Mouse (Mus musculus) bone marrow, adult 2 months (tissue): Measurements from ENCODE around the gene Vstm4. TPM values are rescaled to one million over a fixed set of nuclear protein-coding genes. Genes with fewer than 3 reads are reported as not detected.

Experiments used
- H3K27ac ChIP-seq: fragments of 200-500 bp; 2 replicates; pipeline ENCODE4 v1.5.1; 2012; ENCODE audit warnings: low read depth, mild to moderate bottlenecking, control low read depth, inconsistent platforms, low read length; ENCODE audit not compliant: control insufficient read depth, poor library complexity, insufficient read depth
- H3K4me1 ChIP-seq: fragments of 200-500 bp; 2 replicates; pipeline ENCODE4 v1.6.1; 2011; ENCODE audit warnings: low read length; ENCODE audit not compliant: control insufficient read depth, insufficient read depth
- H3K4me3 ChIP-seq: fragments of 200-500 bp; replicated peaks from 2 replicates; pipeline ENCODE3; 2011; ENCODE audit warnings: mild to moderate bottlenecking, low read depth, low read length, control low read depth; ENCODE audit not compliant: control insufficient read depth
- CTCF ChIP-seq: fragments of 200-500 bp; IDR thresholded peaks from 2 replicates; pipeline ENCODE4 v1.5.1; 2011; ENCODE audit warnings: low read length, control low read depth; ENCODE audit not compliant: control insufficient read depth, insufficient read depth
- POLR2A ChIP-seq: fragments of 200-500 bp; IDR thresholded peaks from 2 replicates; pipeline ENCODE4 v1.6.1; 2011; ENCODE audit warnings: low read depth, mild to moderate bottlenecking, control low read depth, low read length, borderline replicate concordance; ENCODE audit not compliant: control insufficient read depth
- WGBS: fragments of 180-500 bp; shearing (Covaris S2); methylation state at CpG from one replicate; pipeline ENCODE4 v1.1.7; 2018; 5-methylcytosine and 5-hydroxymethylcytosine counted together
- polyA plus RNA-seq: library from polyadenylated mRNA; stranded (reverse); fragments of >200 nt; gene quantifications from 2 replicates; pipeline ENCODE4 v1.2.4, GENCODE M21; 2011; ENCODE audit warnings: low replicate concordance; ENCODE audit not compliant: missing spikeins, insufficient read depth, insufficient read length

Vstm4 gene
- polyA plus RNA-seq, 1 experiment = 2.9 TPM

- Histone ChIP-seq H3K4me1 (peaks cover 4% of the 10 kb centered on the region), H3K4me3 (no peak overlapping the region), H3K27ac (no peak overlapping the region)
- 19% methylated on average over 3 of the region's 3 CpGs for WGBS
- no peak for TF ChIP-seq POLR2A
- no peak for TF ChIP-seq CTCF
Observed at GRCm38 (mm10) chr14:32823861-32824260, 32.7 kb upstream of the Vstm4 start.

GRCm38 (mm10) chr14:32824267-32825150 is 32.0 kb upstream of the Vstm4 start:
- Histone ChIP-seq H3K27ac (no peak overlapping the region), H3K4me3 (no peak overlapping the region), H3K4me1 (peaks cover 4% of the 10 kb centered on the region)
- no peak for TF ChIP-seq CTCF
- no peak for TF ChIP-seq POLR2A
- 69% methylated on average over 14 of the region's 14 CpGs for WGBS

- WGBS = 35% methylated on average over 11 of the region's 11 CpGs
- H3K27ac ChIP-seq = no peak overlapping the region
Observed at GRCm38 (mm10) chr14:32825426-32826032, 31.0 kb upstream of the Vstm4 start.

DNA sequence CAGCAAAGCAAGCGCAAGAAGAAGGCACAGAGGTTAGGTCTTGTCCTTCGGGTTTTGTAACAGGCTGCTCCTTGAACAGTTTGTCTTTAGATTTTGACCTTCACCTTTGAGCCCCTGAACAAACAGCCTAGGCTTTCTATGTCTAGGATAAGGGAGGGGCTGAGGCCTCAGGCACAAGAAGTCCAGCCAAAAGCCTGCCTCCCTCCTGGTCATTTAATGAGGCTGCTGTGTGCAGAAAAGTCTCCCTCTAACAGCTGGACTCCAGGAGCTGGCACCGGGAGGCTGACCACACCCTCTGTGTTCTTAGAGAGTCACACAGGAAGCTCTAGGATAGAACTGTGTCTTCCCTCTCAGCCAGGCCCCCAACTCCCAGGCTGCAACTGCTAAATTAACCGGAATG is 29.4 kb upstream of the Vstm4 start:
- no peak for TF ChIP-seq POLR2A
- TF ChIP-seq CTCF = no peak
- H3K27ac ChIP-seq = no peak overlapping the region
- H3K4me3 ChIP-seq = no peak overlapping the region
- 67% methylated on average over 4 of the region's 4 CpGs for WGBS
- H3K4me1 ChIP-seq = peaks cover 4% of the 10 kb centered on the region

More at GRCm38 (mm10) chr14:32825426-32826032, 31.0 kb upstream of the Vstm4 start:
- TF ChIP-seq POLR2A = no peak
- TF ChIP-seq CTCF = no peak
- Histone ChIP-seq H3K4me3 (no peak overlapping the region), H3K4me1 (peaks cover 4% of the 10 kb centered on the region)

DNA sequence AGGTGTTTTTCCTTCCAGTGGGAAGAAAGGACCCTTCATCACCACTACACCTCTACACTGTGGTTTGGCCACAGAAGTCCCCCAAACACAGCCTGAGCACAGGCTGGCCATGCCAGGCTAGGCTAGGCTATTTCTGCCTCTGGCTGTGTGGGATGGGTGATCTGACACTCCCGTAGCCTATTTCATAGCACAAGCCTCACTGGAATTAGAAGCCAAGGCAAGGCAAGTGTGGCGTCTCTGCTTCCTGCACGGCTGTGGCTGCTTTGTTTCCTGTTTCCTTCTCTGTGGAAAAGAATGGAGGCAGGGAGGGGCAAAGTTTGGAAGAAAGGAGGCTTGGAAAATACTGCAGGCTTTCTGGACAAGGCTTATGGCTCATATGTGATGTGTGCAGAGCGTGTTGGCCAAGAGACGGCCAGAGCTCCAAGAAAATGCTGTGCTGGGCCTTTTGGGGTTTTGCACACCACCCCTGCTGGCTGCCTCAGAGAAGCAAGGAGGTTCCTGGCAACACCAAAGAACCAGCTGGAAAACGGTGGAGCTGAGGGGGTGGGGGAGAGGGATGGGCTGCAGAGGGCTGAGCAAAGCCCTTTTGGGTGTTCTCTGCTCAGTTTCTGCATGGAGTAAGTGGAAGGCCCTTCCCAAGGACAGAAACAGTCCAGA is 28.4 kb upstream of the Vstm4 start:
- 38% methylated on average over 6 of the region's 6 CpGs for WGBS
- TF ChIP-seq CTCF = no peak
- TF ChIP-seq POLR2A = no peak
- peaks cover 4% of the 10 kb centered on the region for H3K4me1 ChIP-seq
- no peak overlapping the region for H3K27ac ChIP-seq
- H3K4me3 ChIP-seq = no peak overlapping the region

GRCm38 (mm10) chr14:32833847-32834246 is 22.7 kb upstream of the Vstm4 start, which contains the start of gene Fam170b:
Gene Fam170b (plus strand): TSS chr14:32833962.
- Histone ChIP-seq H3K4me3 (no peak within 1 kb of the TSS), H3K4me1 (no peaks in the 10 kb centered on the region), H3K27ac (no peak within 1 kb of the TSS)
- WGBS = 78% methylated on average over 8 of the region's 8 CpGs
- no peak for TF ChIP-seq CTCF
- no peak for TF ChIP-seq POLR2A

GRCm38 (mm10) chr14:32835181-32835580 is 21.4 kb upstream of the Vstm4 start:
- Histone ChIP-seq H3K4me3 (no peak overlapping the region), H3K4me1 (no peaks in the 10 kb centered on the region), H3K27ac (no peak overlapping the region)
- TF ChIP-seq CTCF (no peak), POLR2A (no peak)
- 78% methylated on average over 14 of the region's 14 CpGs for WGBS

- H3K27ac ChIP-seq = no peak overlapping the region
- H3K4me1 ChIP-seq = no peaks in the 10 kb centered on the region
- TF ChIP-seq CTCF = no peak
- TF ChIP-seq POLR2A = no peak
- 86% methylated on average over 14 of the region's 14 CpGs for WGBS
- H3K4me3 ChIP-seq = no peak overlapping the region
Observed at GRCm38 (mm10) chr14:32835596-32835995, 21.0 kb upstream of the Vstm4 start.
